Comparison of ENCODE assay signal across 10 mouse cellular contexts in the genomic region with DNA sequence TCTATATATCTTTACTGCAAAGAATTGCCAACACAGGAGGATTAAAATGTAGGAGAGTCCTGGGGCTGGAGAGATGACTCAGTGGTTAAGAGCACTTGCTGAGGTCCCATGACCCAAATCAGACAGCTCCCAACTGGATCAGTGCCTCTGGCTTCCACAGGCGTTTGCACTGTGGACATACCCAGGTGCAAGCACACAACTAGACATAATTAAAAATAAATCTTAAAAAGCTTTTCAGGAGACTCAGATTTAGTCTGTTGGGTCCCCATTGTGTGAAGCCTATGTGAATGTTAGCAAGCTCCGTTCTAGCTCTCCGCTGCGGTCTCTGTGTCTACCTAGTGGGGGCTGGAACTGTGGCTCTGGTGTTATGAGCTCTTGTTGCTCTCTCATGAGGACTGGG. TPM values are rescaled to one million over a fixed set of nuclear protein-coding genes. Genes with fewer than 3 reads are reported as not detected.
DNase-seq lines count a peak whose midpoint lies in the region; ATAC-seq and TF ChIP-seq lines count a peak whose summit lies in the region.
"Had no signal": no experiment of that assay in that cellular context is flagged by ENCODE, and none has a peak within 500 bp of the region (broad histone marks: within the 10 kb centered on the region; RNA-seq: fewer than 3 reads in every experiment).

No protein-coding gene starts in this region.

- WGBS in forebrain, embryonic 10.5 days = 91% methylated on average over 4 of the region's 4 CpGs
- 84% methylated on average over 4 of the region's 4 CpGs for whole genome bisulfite sequencing in forebrain, postnatal 0 days
- 82% methylated on average over 4 of the region's 4 CpGs for WGBS in kidney, embryonic 14.5 days
- 87% methylated on average over 4 of the region's 4 CpGs for WGBS in hindbrain, embryonic 13.5 days

- H3K27ac ChIP-seq in forebrain, embryonic 10.5 days = no peak overlapping the region
- no peak overlapping the region for H3K27ac ChIP-seq in forebrain, postnatal 0 days (ENCODE audit: low read depth, low read length)
- no peak overlapping the region for H3K27ac ChIP-seq in kidney, embryonic 14.5 days (ENCODE audit: low read depth, low read length)
- H3K27ac ChIP-seq in hindbrain, embryonic 13.5 days = no peak overlapping the region

- no peaks in the 10 kb centered on the region for H3K9me3 ChIP-seq in forebrain, embryonic 10.5 days
- no peaks in the 10 kb centered on the region for H3K9me3 ChIP-seq in forebrain, postnatal 0 days (ENCODE audit: low read length)
- H3K9me3 ChIP-seq in kidney, embryonic 14.5 days (ENCODE audit: control insufficient read depth, low read length) = no peaks in the 10 kb centered on the region
- H3K9me3 ChIP-seq in hindbrain, embryonic 13.5 days = no peaks in the 10 kb centered on the region

- H3K4me2 ChIP-seq in forebrain, postnatal 0 days (ENCODE audit: low read depth) = no peak overlapping the region
- peak overlapping the region; percentile 64 for H3K4me2 ChIP-seq in kidney, embryonic 14.5 days (replicated peaks; ENCODE audit: low read depth, low read length)
- peak overlapping the region; percentile 99 for H3K4me2 ChIP-seq in hindbrain, embryonic 13.5 days

- DNase-seq in forebrain, embryonic 10.5 days (ENCODE audit: extremely low spot score, low spot score) = no peak
- DNase-seq in forebrain, postnatal 0 days = no peak
- no peak for DNase-seq in kidney, adult 18-20 months
- DNase-seq in 3134 (ENCODE audit: extremely low read depth, insufficient read length, low spot score) = peak; percentile 53
- no peak for DNase-seq in thymus, postnatal 10 days (ENCODE audit: low spot score in 2 of 2)
- no peak for DNase-seq in gastrocnemius, adult 18-20 months (ENCODE audit: low spot score)
- DNase-seq: lung, adult 2 months; thymus, adult 18-20 months had no signal

- TF ChIP-seq CTCF in forebrain, postnatal 0 days (IDR thresholded peaks at IDR 0.05; ENCODE audit: low read depth) = no peak

- 0 out of 2 replicates have a peak, but pooled peaks cover 5% of the 10 kb centered on the region for H3K36me3 ChIP-seq in forebrain, embryonic 10.5 days (replicated peaks)
- no peaks in the 10 kb centered on the region for H3K36me3 ChIP-seq in forebrain, postnatal 0 days (ENCODE audit: insufficient read depth)
- H3K36me3 ChIP-seq in kidney, embryonic 14.5 days (ENCODE audit: control insufficient read depth, insufficient read depth, low read length) = no peaks in the 10 kb centered on the region; the same call in 1 of the 2 replicates
- H3K36me3 ChIP-seq in hindbrain, embryonic 13.5 days = no peaks in the 10 kb centered on the region

- ATAC-seq in forebrain, postnatal 0 days = no peak
- no peak for ATAC-seq in kidney, embryonic 14.5 days (ENCODE audit: low FRiP score, low TSS enrichment)
- no peak for ATAC-seq in hindbrain, embryonic 13.5 days (ENCODE audit: low FRiP score)

- H3K4me1 ChIP-seq in forebrain, embryonic 10.5 days = peaks cover 69% of the 10 kb centered on the region
- no peaks in the 10 kb centered on the region for H3K4me1 ChIP-seq in forebrain, postnatal 0 days (ENCODE audit: insufficient read depth)
- H3K4me1 ChIP-seq in kidney, embryonic 14.5 days (ENCODE audit: control insufficient read depth, insufficient read depth, low read length) = peaks cover 33% of the 10 kb centered on the region
- peaks cover 32% of the 10 kb centered on the region for H3K4me1 ChIP-seq in hindbrain, embryonic 13.5 days (replicated peaks)

- no peak overlapping the region for H3K9ac ChIP-seq in forebrain, postnatal 0 days
- H3K9ac ChIP-seq in kidney, embryonic 14.5 days (ENCODE audit: low read depth, low read length) = no peak overlapping the region; the same call in 1 of the 2 replicates
- no peak overlapping the region for H3K9ac ChIP-seq in hindbrain, embryonic 13.5 days

- H3K27me3 ChIP-seq in forebrain, embryonic 10.5 days (ENCODE audit: poor library complexity, severe bottlenecking) = peaks cover 83% of the 10 kb centered on the region
- H3K27me3 ChIP-seq in forebrain, postnatal 0 days (ENCODE audit: insufficient read depth, low read length) = peaks cover 8% of the 10 kb centered on the region; the same call in 1 of the 2 replicates
- H3K27me3 ChIP-seq in kidney, embryonic 14.5 days (ENCODE audit: control insufficient read depth, insufficient read depth, low read length) = no peaks in the 10 kb centered on the region
- peaks cover 85% of the 10 kb centered on the region for H3K27me3 ChIP-seq in hindbrain, embryonic 13.5 days

- H3K4me3 ChIP-seq in forebrain, embryonic 10.5 days = 0 out of 2 replicates have a peak overlapping the region, but pooled peaks have one; percentile 88
- no peak overlapping the region for H3K4me3 ChIP-seq in forebrain, postnatal 0 days (ENCODE audit: low read depth, low read length)
- H3K4me3 ChIP-seq in kidney, embryonic 14.5 days (ENCODE audit: low read length) = peak overlapping the region; percentile 83
- no peak overlapping the region for H3K4me3 ChIP-seq in hindbrain, embryonic 13.5 days

RNA-seq across cellular contexts. Expression of gene Lhfpl2, which starts 1.8 kb away (rescaled TPM):
- polyA plus RNA-seq in forebrain, embryonic 10.5 days (2016; fragmentation: Nextera tagmentation; extraction: Ambion mirVana) = 21.0 and 22.0 TPM in 2 replicates
- total RNA-seq in forebrain, postnatal 0 days (2014; rRNA removed) = 16.2 and 23.6 TPM in 2 replicates
- 9.8 and 13.3 TPM in 2 replicates for polyA plus RNA-seq in forebrain, postnatal 0 days (2015; fragmentation: Nextera tagmentation; extraction: Ambion mirVana)
- 48.7 and 81.0 TPM in 2 replicates for polyA plus RNA-seq in kidney, embryonic 14.5 days (2014; fragmentation: Nextera tagmentation; extraction: Ambion mirVana)
- 17.6 and 18.4 TPM in 2 replicates for polyA plus RNA-seq in hindbrain, embryonic 13.5 days (2015; fragmentation: Nextera tagmentation; extraction: Ambion mirVana)
- total RNA-seq in gastrocnemius, adult 18-20 months (2021) = 1 to 10 TPM; 1.5 to 4.6 TPM

Comparison
In these comparisons a context has a peak if more than half of its experiments do, and no peak if none do; other contexts are left out.
1. H3K4me3 ChIP-seq: peak in forebrain, embryonic 10.5 days (single experiment) and kidney, embryonic 14.5 days (single experiment); none in forebrain, postnatal 0 days (single experiment) and hindbrain, embryonic 13.5 days (single experiment).